Mouse (Mus musculus) left cerebral cortex, postnatal 25 days (tissue): Measurements from ENCODE around the gene Gipc2. TPM values are rescaled to one million over a fixed set of nuclear protein-coding genes. Genes with fewer than 3 reads are reported as not detected.
"Not testable (repeated sequence)": the region's sequence is repeated elsewhere in the genome, so short reads cannot be mapped to it uniquely, and the experiment has no call there.

ENCODE experiments used
- DNase-seq, 2 experiments: peaks; one replicate each; pipeline ENCODE4 v3.0.0; 2022; ENCODE audit warnings: low spot score in 2 of 2, mixed read lengths in 1 of 2
- intact Hi-C: fragments of 180-260 bp; cut with DNase I; formaldehyde crosslinking; loops from one replicate; pipeline ENCODE4 v1.15.1; 2025
- total RNA-seq, 2 experiments: library from RNA; stranded (reverse); gene quantifications; 2 replicates each; pipeline ENCODE4 v1.2.3; 2021

Gipc2 gene
- total RNA-seq, 2 experiments from 2014 or later = 1.8 to 5.8 TPM

- no peak for DNase-seq
- intact Hi-C loops = no loop called here
Observed at GRCm38 (mm10) chr3:152159321-152159720, 6.7 kb downstream of the Gipc2 start.

DNA sequence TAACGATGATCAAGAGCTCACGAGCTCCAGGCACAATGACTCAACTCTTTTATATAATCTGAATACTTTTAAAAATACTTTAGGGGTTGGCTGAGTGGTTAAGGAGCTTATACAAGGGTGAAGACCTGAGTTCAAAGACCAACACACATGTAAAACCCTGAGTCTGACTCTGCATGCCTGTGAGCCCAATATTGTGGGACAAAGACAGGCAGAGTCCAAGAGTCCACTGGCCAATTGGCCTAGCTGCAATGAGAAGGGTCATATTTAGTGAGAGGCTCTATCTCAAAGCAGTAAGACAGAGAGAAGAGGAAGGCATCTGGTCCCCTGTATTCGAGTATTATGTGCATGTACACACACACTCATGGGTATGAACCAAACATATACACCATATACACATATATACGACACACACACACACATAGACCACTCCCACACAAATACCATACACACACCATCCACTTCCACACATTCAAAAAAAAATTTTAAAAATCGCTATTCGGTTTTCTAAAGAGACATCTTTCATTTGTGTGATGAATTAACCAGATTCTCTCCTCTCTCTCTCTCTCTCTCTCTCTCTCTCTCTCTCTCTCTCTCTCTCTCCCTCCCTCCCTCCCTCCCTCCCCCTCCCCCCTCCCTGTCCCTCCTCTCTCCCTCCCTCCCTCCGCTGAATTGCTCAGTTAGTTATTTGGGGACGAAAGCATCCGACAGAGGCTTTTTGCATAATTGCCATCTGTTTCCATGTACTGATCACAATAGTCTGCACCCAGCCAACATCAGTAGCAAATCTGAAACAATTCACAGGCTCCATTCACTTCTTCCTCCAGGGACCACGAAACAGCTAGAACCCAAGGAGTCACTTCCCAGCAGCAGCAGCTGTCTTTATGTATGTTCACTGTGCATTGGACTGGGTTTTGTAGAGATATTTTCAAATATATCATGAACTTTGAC is 7.4 kb downstream of the Gipc2 start:
- DNase-seq = peak in 1 of 2 experiments; percentile 64
- intact Hi-C loops = no loop called here

DNA sequence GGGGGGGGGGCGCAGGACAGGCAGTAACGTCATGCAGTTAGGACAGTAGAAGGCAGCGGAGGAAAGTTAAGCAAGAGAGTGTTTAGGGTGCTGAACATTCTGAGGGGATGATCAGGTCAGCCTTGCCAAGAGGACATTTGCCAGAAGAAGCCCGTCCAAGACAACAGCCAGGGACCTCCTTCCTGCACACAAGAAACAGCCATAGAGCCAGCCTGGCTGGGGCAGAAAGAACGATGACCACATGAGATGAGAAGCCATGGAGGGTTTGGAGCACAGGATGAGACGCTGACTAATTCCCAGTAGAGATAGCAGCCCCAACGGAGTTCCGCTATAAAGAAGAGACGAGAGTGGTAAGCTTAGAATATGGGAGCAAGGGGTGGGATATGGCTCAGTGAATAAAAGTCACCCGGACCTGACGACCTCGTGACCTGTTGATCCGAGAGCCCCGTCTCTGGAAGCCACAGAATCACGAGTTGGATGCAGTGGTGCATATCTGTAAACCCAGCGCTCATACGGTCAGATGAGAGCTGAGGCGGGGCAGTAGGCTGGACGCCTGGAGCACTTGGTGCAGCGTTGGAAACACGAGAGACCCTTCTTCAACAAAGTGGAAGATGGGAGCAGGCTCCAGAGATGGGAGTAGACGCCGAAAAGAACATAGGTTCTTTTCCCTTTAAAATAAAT is 9.1 kb downstream of the Gipc2 start:
- DNase-seq = no peak
- intact Hi-C loops = no loop called here

- DNase-seq = peak in 1 of 2 experiments; percentile 87
- intact Hi-C loops = no loop called here
Observed at GRCm38 (mm10) chr3:152155296-152155948, 10.6 kb downstream of the Gipc2 start.

DNA sequence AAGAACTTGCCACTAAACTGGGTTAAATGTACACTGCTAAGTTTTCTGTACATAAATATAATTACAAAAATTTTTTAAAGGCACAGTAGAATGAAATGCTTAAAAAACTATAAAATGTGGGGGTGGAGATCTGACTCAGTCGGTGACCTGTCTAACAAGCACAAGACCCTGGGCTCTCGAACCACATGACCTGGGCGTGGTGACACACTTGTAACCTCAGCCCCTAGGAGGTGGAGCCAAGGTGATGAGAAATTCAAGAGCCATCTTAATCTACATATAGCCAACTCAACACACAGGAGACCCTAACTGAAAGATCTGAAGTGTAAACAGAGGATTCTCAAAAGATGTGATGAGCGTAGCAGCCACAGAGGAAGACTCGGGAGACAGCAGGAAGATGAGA is 11.9 kb downstream of the Gipc2 start:
- intact Hi-C loops = no loop called here
- no peak for DNase-seq

GRCm38 (mm10) chr3:152153152-152153551 is 12.9 kb downstream of the Gipc2 start:
- intact Hi-C loops = no loop called here
- DNase-seq = no peak

GRCm38 (mm10) chr3:152152483-152152804 is 13.6 kb downstream of the Gipc2 start:
- DNase-seq = no peak
- intact Hi-C loops = no loop called here

- intact Hi-C loops = no loop called here
- no peak for DNase-seq
Observed at GRCm38 (mm10) chr3:152151725-152152482, 14.1 kb downstream of the Gipc2 start.

DNA sequence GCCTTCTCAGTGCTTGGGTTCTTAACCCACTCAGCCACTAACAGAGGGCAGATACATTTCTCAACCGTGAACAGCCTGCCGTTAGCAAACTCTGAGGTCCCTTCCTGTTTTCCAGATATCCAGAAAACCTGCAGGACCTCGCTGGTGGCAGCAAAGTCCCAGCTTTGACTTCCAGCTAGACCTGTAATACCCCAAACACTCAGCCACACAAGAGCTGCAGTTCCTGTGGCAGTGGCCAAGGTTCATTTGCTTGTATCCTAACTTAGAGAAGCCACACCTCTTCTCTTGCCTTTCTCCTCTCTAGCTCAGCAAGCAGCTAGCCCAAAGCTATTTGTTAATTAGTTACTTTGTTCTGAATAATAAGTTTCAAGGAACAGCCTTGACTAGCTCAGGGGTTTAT is 16.2 kb downstream of the Gipc2 start:
- no peak for DNase-seq
- intact Hi-C loops = no loop called here

GRCm38 (mm10) chr3:152149449-152149848 is 16.6 kb downstream of the Gipc2 start:
- peak in 1 of 2 experiments; percentile 9 for DNase-seq
- intact Hi-C loops = no loop called here

DNA sequence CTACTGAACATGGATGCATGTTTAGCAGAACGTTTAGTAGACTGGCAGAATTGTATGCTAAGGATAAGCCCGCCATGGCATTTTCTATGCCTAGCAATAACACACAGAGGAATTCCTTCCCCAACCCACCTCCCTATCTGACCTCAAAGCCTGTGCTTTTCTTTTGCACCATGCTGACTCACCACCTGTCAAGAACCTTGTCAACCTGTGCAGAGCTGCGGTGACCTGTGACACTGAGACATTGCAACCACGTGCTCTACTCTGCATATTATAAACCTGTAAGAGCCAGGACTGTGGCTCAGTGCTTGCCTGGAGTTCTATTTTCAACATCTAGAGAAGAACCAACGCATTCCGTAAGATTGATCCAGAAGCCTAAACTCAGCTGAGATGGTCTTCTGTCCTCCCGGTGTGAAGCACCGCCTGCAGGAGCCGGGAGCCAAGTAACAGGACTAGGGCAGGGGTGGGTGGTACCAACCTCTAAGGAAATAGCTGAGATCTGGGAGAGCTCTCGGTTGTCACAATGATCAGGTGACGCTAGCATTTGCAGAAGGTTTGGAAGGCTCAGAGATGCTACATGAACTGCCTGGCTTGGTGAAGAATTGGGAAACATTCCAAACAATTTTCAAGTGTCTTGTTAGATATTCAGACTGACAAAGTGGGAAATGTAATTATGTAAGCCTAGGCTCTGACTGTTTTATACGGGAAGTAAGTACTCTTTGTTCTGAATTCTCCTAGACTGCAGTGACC is 18.8 kb downstream of the Gipc2 start:
- intact Hi-C loops = no loop called here

DNA sequence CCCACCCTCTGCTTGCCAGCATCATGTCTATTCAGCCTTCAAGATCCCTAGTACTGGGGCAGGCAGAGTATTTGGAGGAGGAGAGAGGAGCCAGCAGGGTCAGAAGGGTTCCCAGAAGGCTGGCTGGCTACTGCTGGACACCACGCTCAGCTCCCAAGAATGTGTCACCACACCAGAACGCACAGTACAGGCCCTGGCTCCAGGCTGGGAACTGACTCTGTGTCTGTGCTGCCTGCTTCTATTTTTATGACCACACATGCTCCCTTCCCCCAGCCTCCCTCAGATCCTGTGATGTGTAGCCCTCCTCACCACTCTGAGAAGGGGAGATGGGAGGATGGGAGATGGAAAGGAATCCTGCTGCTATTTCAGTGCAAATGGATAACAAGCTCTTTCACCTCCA is 20.8 kb downstream of the Gipc2 start:
- DNase-seq = peak; percentile 39 to 70
- intact Hi-C loops = no loop called here

More for the DNA sequence above, 18.8 kb downstream of the Gipc2 start:
- peak in 1 of 2 experiments; percentile 51 for DNase-seq

DNA sequence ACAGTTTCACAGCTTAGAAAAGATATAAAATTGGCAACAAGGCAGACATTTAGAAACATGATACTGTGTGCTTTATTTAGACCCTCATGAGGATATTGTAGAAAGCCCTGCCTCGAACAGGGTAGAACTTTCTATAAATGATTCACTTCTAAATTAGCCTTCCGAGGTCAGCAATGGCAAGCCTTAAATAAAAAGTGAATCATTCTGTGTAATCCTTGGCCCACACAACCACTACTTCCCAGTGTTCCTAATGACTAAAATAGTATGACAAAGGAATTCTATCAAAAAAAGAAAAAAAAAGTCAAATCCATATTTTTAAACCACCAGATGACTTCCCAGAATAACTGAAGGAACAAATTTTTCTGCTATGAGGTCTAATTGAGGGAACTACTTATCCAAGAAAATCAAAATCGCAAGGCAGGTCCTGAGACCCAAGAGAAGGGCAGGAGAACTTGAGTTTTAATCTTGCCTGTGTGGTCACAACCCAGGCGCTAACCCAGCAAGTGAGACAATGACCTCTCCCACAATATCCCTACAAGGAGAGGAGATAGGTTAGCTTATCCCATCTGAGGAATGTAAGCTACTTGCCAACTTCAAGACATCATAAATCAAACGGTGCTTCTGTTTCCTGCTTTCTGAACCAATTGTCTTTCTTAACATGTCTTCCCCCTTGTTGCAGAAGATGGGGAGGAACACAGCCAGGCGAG is 22.9 kb downstream of the Gipc2 start:
- intact Hi-C loops = no loop called here
- no peak for DNase-seq

GRCm38 (mm10) chr3:152142146-152142545 is 23.9 kb downstream of the Gipc2 start:
- intact Hi-C loops = no loop called here
- no peak for DNase-seq

DNA sequence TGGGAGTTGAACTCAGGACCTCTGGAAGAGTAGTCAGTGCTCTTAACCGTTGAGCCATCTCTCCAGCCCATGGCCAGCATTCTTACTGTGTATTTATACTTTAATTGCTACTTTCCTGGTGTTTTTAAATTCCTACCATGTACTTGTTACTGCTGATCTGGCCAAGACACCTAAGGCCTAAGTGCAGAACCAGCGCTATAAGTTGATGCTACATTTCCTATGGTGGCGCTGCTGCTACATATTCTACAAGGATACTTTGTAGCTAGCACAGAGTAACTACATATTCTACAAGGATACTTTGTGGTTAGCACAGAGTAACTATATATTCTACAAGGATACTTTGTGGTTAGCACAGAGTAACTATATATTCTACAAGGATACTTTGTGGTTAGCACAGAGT is 26.7 kb downstream of the Gipc2 start:
- DNase-seq, intact Hi-C loops: not testable (repeated sequence)

GRCm38 (mm10) chr3:152136106-152136505 is 29.9 kb downstream of the Gipc2 start:
- DNase-seq, intact Hi-C loops: not testable (repeated sequence)

DNA sequence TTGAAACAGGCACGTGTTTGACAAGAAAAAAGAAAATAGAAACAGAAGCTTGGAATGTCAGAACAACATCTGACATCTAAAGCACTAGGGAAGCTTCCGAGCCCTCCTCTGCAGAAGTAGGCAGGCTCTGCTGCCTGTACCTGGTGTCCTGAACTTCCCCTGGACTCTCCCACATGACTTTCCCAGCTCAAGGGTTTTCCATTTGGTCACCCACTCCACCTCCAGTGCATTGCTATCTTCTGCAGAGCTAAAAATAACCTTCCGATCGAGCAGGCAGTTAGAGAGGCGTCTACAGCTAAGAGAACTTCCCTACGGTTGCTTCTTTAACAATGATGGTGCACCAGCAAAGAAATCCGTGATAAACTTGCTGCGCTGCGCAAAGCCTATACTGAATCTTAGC is 32.4 kb downstream of the Gipc2 start:
- intact Hi-C loops = no loop called here
- peak in 1 of 2 experiments; percentile 52 for DNase-seq

GRCm38 (mm10) chr3:152130963-152131362 is 35.1 kb downstream of the Gipc2 start:
- DNase-seq = no peak
- intact Hi-C loops = no loop called here
